Mouse (Mus musculus): ENCODE data around the gene Mcoln2. TPM values are rescaled to one million over a fixed set of nuclear protein-coding genes. Genes with fewer than 3 reads are reported as not detected.

Mcoln2 gene
- total RNA-seq, 2 experiments from 2014 or later, result not detected

GRCm38 (mm10) chr3:146211141-146211747, 61.6 kb downstream of the Mcoln2 start:
- intact Hi-C loops (cut with DNase I), result no loop called here
- DNase-seq (ENCODE audit: low spot score in 2 of 2), result no peak

- DNase-seq (ENCODE audit: low spot score in 2 of 2), result no peak
- intact Hi-C loops (cut with DNase I), result no loop called here
These were observed 62.3 kb downstream of the Mcoln2 start for GRCm38 (mm10) chr3:146211964-146212363.

GRCm38 (mm10) chr3:146213336-146213735, 63.7 kb downstream of the Mcoln2 start:
- intact Hi-C loops (cut with DNase I), result no loop called here
- no peak for DNase-seq (ENCODE audit: low spot score in 2 of 2)

GRCm38 (mm10) chr3:146216561-146216960, 66.9 kb downstream of the Mcoln2 start:
- intact Hi-C loops (cut with DNase I), result no loop called here
- no peak for DNase-seq (ENCODE audit: low spot score in 2 of 2)

GRCm38 (mm10) chr3:146220776-146221486, 71.3 kb downstream of the Mcoln2 start, which contains the start of gene Lpar3:
Gene Lpar3, plus strand, starts transcription at chr3:146220963.
- peak; percentile 24 to 25 for DNase-seq (ENCODE audit: low spot score in 2 of 2)
- intact Hi-C loops (cut with DNase I), result no loop called here

GRCm38 (mm10) chr3:146224271-146224670, 74.6 kb downstream of the Mcoln2 start:
- DNase-seq (ENCODE audit: low spot score in 2 of 2), result no peak
- intact Hi-C loops (cut with DNase I), result no loop called here

- no peak for DNase-seq (ENCODE audit: low spot score in 2 of 2)
- intact Hi-C loops (cut with DNase I), result no loop called here
These were observed 75.6 kb downstream of the Mcoln2 start for GRCm38 (mm10) chr3:146225061-146225761.

- intact Hi-C loops (cut with DNase I), result no loop called here
- no peak for DNase-seq (ENCODE audit: low spot score in 2 of 2)
These were observed 77.8 kb downstream of the Mcoln2 start for GRCm38 (mm10) chr3:146227427-146227826.

GRCm38 (mm10) chr3:146228559-146229310, 79.1 kb downstream of the Mcoln2 start:
- intact Hi-C loops (cut with DNase I), result no loop called here
- DNase-seq (ENCODE audit: low spot score in 2 of 2), result no peak

- DNase-seq (ENCODE audit: low spot score in 2 of 2), result no peak
- intact Hi-C loops (cut with DNase I), result no loop called here
These were observed 83.1 kb downstream of the Mcoln2 start for GRCm38 (mm10) chr3:146232708-146233107.

- intact Hi-C loops (cut with DNase I), result no loop called here
- DNase-seq (ENCODE audit: low spot score in 2 of 2), result no peak
These were observed 84.1 kb downstream of the Mcoln2 start for GRCm38 (mm10) chr3:146233741-146234140.

- DNase-seq (ENCODE audit: low spot score in 2 of 2), result no peak
- intact Hi-C loops (cut with DNase I), result no loop called here
These were observed 84.9 kb downstream of the Mcoln2 start for GRCm38 (mm10) chr3:146234530-146234929.

- intact Hi-C loops (cut with DNase I), result no loop called here
- no peak for DNase-seq (ENCODE audit: low spot score in 2 of 2)
These were observed 86.6 kb downstream of the Mcoln2 start for GRCm38 (mm10) chr3:146236280-146236679.

- no peak for DNase-seq (ENCODE audit: low spot score in 2 of 2)
- intact Hi-C loops (cut with DNase I), result no loop called here
These were observed 88.0 kb downstream of the Mcoln2 start for GRCm38 (mm10) chr3:146237676-146238075.

- intact Hi-C loops (cut with DNase I), result no loop called here
- DNase-seq (ENCODE audit: low spot score in 2 of 2), result no peak
These were observed 95.0 kb downstream of the Mcoln2 start for GRCm38 (mm10) chr3:146244630-146245029.

Other genes with a start within 250 kb of the Mcoln2 start
- gene Bcl10, start 227.0 kb upstream of the Mcoln2 start, total RNA-seq (2021), result 10 to 100 TPM; 12.1 to 14.8 TPM
- gene 2410004B18Rik, start 211.8 kb upstream of the Mcoln2 start, total RNA-seq (2021), result 10 to 100 TPM; 36.8 to 44.5 TPM
- gene Syde2, start 162.0 kb upstream of the Mcoln2 start, total RNA-seq (2021), result 1 to 10 TPM; 3.1 to 3.5 TPM
- under 1 TPM in 1 of 2 experiments, not detected in 1; 0.64 TPM for gene Wdr63, start 41.7 kb upstream of the Mcoln2 start, total RNA-seq (2021)
- gene Mcoln3, start 32.4 kb upstream of the Mcoln2 start, total RNA-seq (2021), result not detected
- under 1 TPM; 0.32 to 0.68 TPM for gene Lpar3, start 71.1 kb downstream of the Mcoln2 start, total RNA-seq (2021)